Mouse (Mus musculus) liver, embryonic 14.5 days (tissue): ENCODE measurements around the gene Tent4a. TPM values are rescaled to one million over a fixed set of nuclear protein-coding genes. Genes with fewer than 3 reads are reported as not detected.

Experiments
- ATAC-seq: fragments of 200-750 bp; cut with Nextera tagmentation; 2 replicates; pipeline ENCODE4 v1.8.0; 2017; ENCODE audit warnings: moderate number of reproducible peaks, mild to moderate bottlenecking, moderate library complexity; ENCODE audit not compliant: insufficient read depth
- DNase-seq, 3 experiments: peaks; one replicate each; pipeline ENCODE4 v3.0.0-alpha.2; 2012 to 2013; ENCODE audit warnings: low read depth in 3 of 3, low spot score in 3 of 3
- H3K27ac ChIP-seq: fragments of 300-500 bp; sonication (generic); 2 replicates; pipeline ENCODE4 v1.5.1; 2014; ENCODE audit warnings: moderate library complexity, mild to moderate bottlenecking, control low read depth, inconsistent platforms
- H3K27me3 ChIP-seq: fragments of 300-500 bp; sonication (generic); 2 replicates; pipeline ENCODE4 v1.6.1; 2014; ENCODE audit warnings: mild to moderate bottlenecking, low read length, moderate library complexity; ENCODE audit not compliant: control insufficient read depth, insufficient read depth
- H3K36me3 ChIP-seq: fragments of 300-500 bp; sonication (generic); replicated peaks from 2 replicates; pipeline ENCODE4 v1.6.1; 2014; ENCODE audit warnings: low read depth; ENCODE audit not compliant: control insufficient read depth, insufficient read depth
- H3K4me1 ChIP-seq, 2 experiments: fragments of 200-500 bp in 1 of 2; fragments of 300-500 bp in 1 of 2; sonication (generic) in 1 of 2; replicated peaks; 2 replicates each; pipeline ENCODE4 v1.6.1; 2012 to 2014; ENCODE audit warnings: antibody characterized with exemption in 1 of 2, inconsistent platforms in 1 of 2, low read length in 1 of 2; ENCODE audit not compliant: control insufficient read depth in 2 of 2, insufficient read depth in 2 of 2
- H3K4me2 ChIP-seq: fragments of 300-500 bp; sonication (generic); 2 replicates; pipeline ENCODE4 v1.6.1; 2014; ENCODE audit warnings: low read depth, mild to moderate bottlenecking, control low read depth, moderate library complexity
- H3K4me3 ChIP-seq, 2 experiments: fragments of 200-500 bp in 1 of 2; fragments of 300-500 bp in 1 of 2; sonication (generic) in 1 of 2; 2 replicates each; pipeline ENCODE4 v1.5.1; 2012 to 2014; ENCODE audit warnings: low read depth in 2 of 2, low read length in 2 of 2, mild to moderate bottlenecking in 2 of 2, control low read depth in 1 of 2, inconsistent platforms in 1 of 2, moderate library complexity in 1 of 2; ENCODE audit not compliant: insufficient read depth in 1 of 2
- H3K9ac ChIP-seq: fragments of 300-500 bp; sonication (generic); replicated peaks from 2 replicates; pipeline ENCODE4 v1.6.1; 2014; ENCODE audit warnings: mild to moderate bottlenecking, control low read depth, moderate library complexity
- H3K9me3 ChIP-seq: fragments of 300-500 bp; sonication (generic); 2 replicates; pipeline ENCODE4 v1.6.1; 2016; ENCODE audit warnings: low read length, mixed read lengths; ENCODE audit not compliant: control insufficient read depth
- CTCF ChIP-seq: IDR thresholded peaks from 2 replicates; pipeline ENCODE4 v1.5.1; 2016; ENCODE audit warnings: antibody characterized with exemption, low read depth, control low read depth
- EP300 ChIP-seq: IDR thresholded peaks from 2 replicates; pipeline ENCODE4 v1.6.1; 2016; ENCODE audit warnings: antibody characterized with exemption, low read depth
- WGBS: fragments of 180-500 bp; shearing (Covaris S2); extraction: QIAGEN DNeasy Blood & Tissue Kit; methylation state at CpG from one replicate; pipeline ENCODE4 v1.1.7; 2014; ENCODE audit not compliant: insufficient replicate concordance; 5-methylcytosine and 5-hydroxymethylcytosine counted together
- polyA plus RNA-seq, 2 experiments: library from polyadenylated mRNA; depleted of rRNA in 1 of 2; stranded (reverse) in 1 of 2; unstranded in 1 of 2; fragments of >200 nt; fragmentation: Nextera tagmentation in 1 of 2; extraction: Ambion mirVana in 1 of 2; gene quantifications; 2 replicates each; pipeline versions ENCODE4 v1.2.1 to v1.2.3; 2012 to 2014

The Tent4a gene
- polyA plus RNA-seq, 2 experiments, result 2.3 to 6.3 TPM

- no peaks in the 10 kb centered on the region for H3K27me3 ChIP-seq
- no peaks in the 10 kb centered on the region for H3K36me3 ChIP-seq
- no peaks in the 10 kb centered on the region for H3K9me3 ChIP-seq
- H3K4me1 ChIP-seq, result no peaks in the 10 kb centered on the region
- H3K9ac ChIP-seq, result no peak overlapping the region
- DNase-seq (no peak), ATAC-seq (no peak)
- WGBS, result 61% methylated on average over 12 of the region's 12 CpGs
- no peak overlapping the region for H3K4me2 ChIP-seq
- H3K4me3 ChIP-seq, result no peak overlapping the region
- H3K27ac ChIP-seq, result no peak overlapping the region
- no peak for TF ChIP-seq CTCF
- TF ChIP-seq EP300, result no peak
Measured at GRCm38 (mm10) chr13:69562654-69563574, 28.5 kb upstream of the Tent4a start.

GRCm38 (mm10) chr13:69562004-69562403 is 27.6 kb upstream of the Tent4a start:
- Histone ChIP-seq H3K4me2 (no peak overlapping the region), H3K27ac (no peak overlapping the region), H3K9ac (no peak overlapping the region), H3K9me3 (no peaks in the 10 kb centered on the region), H3K4me3 (no peak overlapping the region), H3K27me3 (no peaks in the 10 kb centered on the region), H3K36me3 (no peaks in the 10 kb centered on the region), H3K4me1 (no peaks in the 10 kb centered on the region)
- 65% methylated on average over 9 of the region's 9 CpGs for WGBS
- DNase-seq (no peak), ATAC-seq (no peak)
- TF ChIP-seq CTCF, result no peak
- TF ChIP-seq EP300, result no peak

- Histone ChIP-seq H3K27me3 (no peaks in the 10 kb centered on the region), H3K4me3 (no peak overlapping the region), H3K4me2 (no peak overlapping the region), H3K9me3 (no peaks in the 10 kb centered on the region), H3K4me1 (no peaks in the 10 kb centered on the region), H3K27ac (no peak overlapping the region), H3K9ac (no peak overlapping the region), H3K36me3 (no peaks in the 10 kb centered on the region)
- no peak for TF ChIP-seq EP300
- no peak for TF ChIP-seq CTCF
- DNase-seq (no peak), ATAC-seq (no peak)
- 46% methylated on average over 13 of the region's 13 CpGs for WGBS
Measured at GRCm38 (mm10) chr13:69559291-69559961, 25.0 kb upstream of the Tent4a start.

DNA sequence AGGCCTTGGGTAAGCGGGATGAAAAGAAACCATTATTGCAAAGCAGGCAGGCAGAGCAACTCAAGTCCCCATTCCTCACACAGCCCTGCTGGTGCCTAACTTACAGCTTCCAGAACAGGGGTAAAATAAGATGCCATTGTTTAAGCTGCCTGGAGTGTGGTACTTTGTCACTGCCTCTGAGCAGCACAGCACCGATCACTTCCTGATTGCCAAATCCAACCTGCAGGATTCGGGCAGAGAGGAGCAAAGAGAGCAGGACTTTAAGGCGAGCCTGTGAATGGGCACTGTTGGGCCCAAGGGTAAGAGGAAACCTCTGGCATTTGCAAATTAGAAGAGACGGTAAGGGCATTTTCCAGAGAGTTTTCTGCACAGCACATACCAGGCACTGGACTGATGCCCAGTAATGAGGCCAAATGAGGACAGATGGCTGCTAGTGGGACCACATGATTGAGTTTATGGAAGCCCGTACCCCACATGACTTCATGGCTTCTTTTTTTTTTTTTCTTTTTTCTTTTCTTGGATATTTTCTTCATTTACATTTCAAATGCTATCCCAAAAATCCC is 23.8 kb upstream of the Tent4a start:
- TF ChIP-seq CTCF (no peak), EP300 (no peak)
- Histone ChIP-seq H3K4me1 (no peaks in the 10 kb centered on the region), H3K4me3 (no peak overlapping the region), H3K27ac (no peak overlapping the region), H3K27me3 (no peaks in the 10 kb centered on the region), H3K9ac (no peak overlapping the region), H3K36me3 (no peaks in the 10 kb centered on the region), H3K4me2 (no peak overlapping the region), H3K9me3 (no peaks in the 10 kb centered on the region)
- DNase-seq (no peak), ATAC-seq (no peak)
- WGBS, result 60% methylated on average over 6 of the region's 6 CpGs

- no peaks in the 10 kb centered on the region for H3K27me3 ChIP-seq
- H3K4me3 ChIP-seq, result no peak overlapping the region
- no peak for TF ChIP-seq CTCF
- no peak for TF ChIP-seq EP300
- DNase-seq (no peak), ATAC-seq (no peak)
- no peak overlapping the region for H3K4me2 ChIP-seq
- H3K36me3 ChIP-seq, result no peaks in the 10 kb centered on the region
- H3K9ac ChIP-seq, result no peak overlapping the region
- no peak overlapping the region for H3K27ac ChIP-seq
- H3K4me1 ChIP-seq, result no peaks in the 10 kb centered on the region
- no peaks in the 10 kb centered on the region for H3K9me3 ChIP-seq
Measured at GRCm38 (mm10) chr13:69556728-69557127, 22.3 kb upstream of the Tent4a start.
